ENCODE assay signal across 8 mouse cellular contexts in genomic region chr19:24271746-24272426, GRCm38 (mm10). TPM values are rescaled to one million over a fixed set of nuclear protein-coding genes. Genes with fewer than 3 reads are reported as not detected.
A peak's percentile ranks its signal among the peaks of the same experiment; 100 is the strongest.
DNase-seq lines count a peak whose midpoint lies in the region.

No protein-coding gene starts in this region.

- H3K9me3 ChIP-seq in megakaryocyte, embryonic 14.5 days = no peaks in the 10 kb centered on the region

- peaks cover 61% of the 10 kb centered on the region for H3K36me3 ChIP-seq in megakaryocyte, embryonic 14.5 days (replicated peaks; ENCODE audit: low read length)

- H3K27me3 ChIP-seq in megakaryocyte, embryonic 14.5 days (replicated peaks) = no peaks in the 10 kb centered on the region

- peak overlapping the region; percentile 59 for H3K4me3 ChIP-seq in megakaryocyte, embryonic 14.5 days (replicated peaks)

- peaks cover 8% of the 10 kb centered on the region for H3K4me1 ChIP-seq in megakaryocyte, embryonic 14.5 days

- peak; percentile 84 to 93 for DNase-seq in adrenal gland, adult (ENCODE audit: inconsistent age in 2 of 2, low spot score in 1 of 2)
- peak; percentile 92 for DNase-seq in embryo, embryonic 10 days (ENCODE audit: low spot score)
- peak; percentile 84 for DNase-seq in gastrocnemius, postnatal 10 days
- DNase-seq in hindlimb bud, embryonic 11.5 days (ENCODE audit: extremely low spot score, low read depth, low spot score) = peak; percentile 73
- DNase-seq in left cerebral cortex, adult 8-10 months (ENCODE audit: low spot score in 2 of 2) = peak; percentile 42 to 48
- DNase-seq in right cerebral cortex, postnatal 10 days (ENCODE audit: low spot score in 2 of 2) = peak; percentile 81 to 91
- peak; percentile 86 for DNase-seq in urinary bladder, postnatal 25 days (ENCODE audit: low spot score)

RNA-seq across cellular contexts. Expression of gene Fxn, which starts 8.5 kb away (rescaled TPM):
- 10 to 100 TPM; 21.5 to 22.3 TPM for total RNA-seq in gastrocnemius, postnatal 10 days (2021)
- total RNA-seq in left cerebral cortex, adult 8-10 months (2022) = 1 to 10 TPM; 6.2 to 9.0 (median 7.8) TPM
- 35.9 and 43.3 TPM in 2 replicates for polyA plus RNA-seq in megakaryocyte, embryonic 14.5 days (2012; ENCODE audit: insufficient read depth, low replicate concordance)

RNA-seq across cellular contexts. Expression of gene Tjp2, which starts 47.1 kb away (rescaled TPM):
- total RNA-seq in gastrocnemius, postnatal 10 days (2021) = 10 to 100 TPM in 1 of 2 experiments, 1 to 10 TPM in 1; 10.0 to 12.5 TPM
- total RNA-seq in left cerebral cortex, adult 8-10 months (2022) = 10 to 100 TPM; 22.2 to 25.1 (median 23.3) TPM
- 1.2 and 8.9 TPM in 2 replicates for polyA plus RNA-seq in megakaryocyte, embryonic 14.5 days (2012; ENCODE audit: insufficient read depth, low replicate concordance)

Comparison
In these comparisons a context has a peak if more than half of its experiments do, and no peak if none do; other contexts are left out.
1. Peak in every context shown above with its lines: DNase-seq and H3K4me3 ChIP-seq.